Mouse (Mus musculus): ENCODE data around the gene Tspan5.

DNA sequence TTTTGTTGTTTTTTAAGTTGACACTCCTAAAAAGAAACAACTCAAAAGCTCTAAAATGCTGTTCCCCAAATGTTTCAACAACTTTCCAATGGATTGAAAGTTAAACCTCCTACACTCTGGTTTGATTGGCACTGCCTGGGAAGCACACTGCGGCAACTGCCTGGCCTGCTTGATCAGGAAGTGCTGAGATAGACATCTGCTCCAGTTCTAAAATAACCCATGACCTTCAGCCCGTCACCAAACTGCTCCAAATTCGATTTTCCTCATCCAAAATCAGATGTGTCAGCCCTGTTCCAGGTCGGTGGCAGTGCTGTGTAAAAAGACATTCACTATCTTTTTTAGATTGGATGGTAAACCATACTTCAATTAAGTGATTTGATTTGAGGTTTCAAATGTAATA is 147.2 kb downstream of the Tspan5 start:
- no peak for TF ChIP-seq CTCF (IDR thresholded peaks at IDR 0.05; ENCODE audit: borderline replicate concordance, insufficient read depth, low read length)
- no peak for TF ChIP-seq POLR2A (IDR thresholded peaks at IDR 0.05; ENCODE audit: low read depth, low read length)
